Mouse (Mus musculus): ENCODE measurements around the gene Zfp316. TPM values are rescaled to one million over a fixed set of nuclear protein-coding genes. Genes with fewer than 3 reads are reported as not detected.

Zfp316 gene
- total and polyA plus RNA-seq, 3 experiments: 4.3 to 4.8 TPM; not detected in 1

DNA sequence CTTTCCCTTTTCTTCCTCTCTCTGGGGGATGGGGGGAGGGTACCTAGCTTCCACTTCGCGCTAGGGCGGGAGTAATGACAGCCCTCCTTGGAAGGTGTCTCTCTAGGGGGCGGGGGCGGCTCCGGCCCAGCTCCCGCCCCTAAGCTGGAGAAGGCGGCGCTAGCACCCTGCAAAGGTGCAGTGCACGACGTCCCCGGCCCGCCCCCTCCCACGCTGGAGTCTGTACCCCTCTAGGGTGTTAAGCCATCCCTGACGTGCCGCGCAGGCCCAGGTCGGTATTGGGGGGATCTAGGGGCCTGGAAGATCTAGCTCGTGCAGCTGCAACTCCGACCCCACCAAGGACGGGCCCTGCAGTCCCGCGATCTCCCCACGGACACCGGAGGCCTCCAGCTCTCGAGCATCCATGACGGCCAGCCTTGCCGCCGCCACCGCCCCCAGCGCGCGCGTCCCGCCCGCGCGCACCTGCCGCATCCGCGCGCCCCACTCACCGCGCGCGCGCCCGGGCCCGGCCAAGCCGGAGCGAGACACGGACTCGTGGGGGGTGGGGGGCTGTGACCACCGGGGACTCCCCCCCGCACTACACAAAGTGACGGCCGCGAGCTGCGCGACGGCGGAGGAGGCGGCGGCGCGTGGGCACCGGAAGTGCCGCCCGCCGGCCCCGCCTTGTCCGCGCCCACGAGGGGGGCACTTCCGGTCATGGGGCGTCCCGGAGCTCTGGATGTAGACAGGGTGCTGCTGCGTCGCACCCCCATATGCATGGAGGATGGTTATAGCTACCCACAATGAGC lies at the start of gene Zfp316 (continued):
- TF ChIP-seq ZKSCAN1 (IDR thresholded peaks at IDR 0.05; ENCODE audit: low read depth, low read length) (no peak), ZC3H11A (IDR thresholded peaks at IDR 0.05; ENCODE audit: low read depth, low read length) (no peak), POLR2AphosphoS2 (IDR thresholded peaks at IDR 0.05; ENCODE audit: low read length) (no peak), MAZ (IDR thresholded peaks at IDR 0.05; ENCODE audit: low read depth, low read length) (peak; percentile 64; the same call in 1 of the 2 replicates)

GRCm38 (mm10) chr5:143317288-143317610 lies 47.4 kb upstream of the Zfp316 start:
- Histone ChIP-seq H3K27me3 (ENCODE audit: control insufficient read depth in 1 of 2, insufficient read depth in 2 of 2, low read length in 2 of 2) (no peaks in the 10 kb centered on the region), H3K9ac (ENCODE audit: control insufficient read depth, low read depth, low read length, poor library complexity, severe bottlenecking) (no peak overlapping the region), H3K9me3 (replicated peaks; ENCODE audit: insufficient read depth, low read length) (no peaks in the 10 kb centered on the region), H3K4me3 (ENCODE audit: control insufficient read depth in 1 of 2, insufficient read depth in 1 of 2, low read depth in 2 of 2, low read length in 2 of 2) (no peak overlapping the region), H3K4me1 (ENCODE audit: control insufficient read depth in 1 of 2, insufficient read depth in 2 of 2, low read length in 2 of 2) (peaks cover 0 to 10% of the 10 kb centered on the region in 2 experiments; a peak in 1 of 4 replicates), H3K79me2 (ENCODE audit: control insufficient read depth, insufficient read depth, low read length, poor library complexity) (peaks cover 25% of the 10 kb centered on the region), H3K27ac (ENCODE audit: control insufficient read depth, low read depth, low read length) (no peak overlapping the region), H3K36me3 (ENCODE audit: control insufficient read depth in 1 of 2, insufficient read depth in 2 of 2, low read length in 2 of 2) (peaks cover 5 to 13% of the 10 kb centered on the region in 2 experiments)
- no peak for DNase-seq (ENCODE audit: low read depth, low spot score)
- no peak for TF ChIP-seq MYB (IDR thresholded peaks at IDR 0.05; ENCODE audit: low read depth, low read length)
- no peak for TF ChIP-seq ELF1 (IDR thresholded peaks at IDR 0.05; ENCODE audit: low read depth, low read length)
- no peak for TF ChIP-seq TAL1 (IDR thresholded peaks at IDR 0.05; ENCODE audit: low read length)
- no peak for TF ChIP-seq EP300 (IDR thresholded peaks at IDR 0.05; ENCODE audit: low read depth in 1 of 2, low read length in 2 of 2)
- TF ChIP-seq KAT2A (conservative IDR thresholded peaks at IDR 0.05; ENCODE audit: low read depth, low read length): no peak
- TF ChIP-seq ZKSCAN1 (IDR thresholded peaks at IDR 0.05; ENCODE audit: low read depth, low read length): no peak
- TF ChIP-seq GABPA (IDR thresholded peaks at IDR 0.05; ENCODE audit: low read depth, low read length): no peak
- no peak for TF ChIP-seq RAD21 (IDR thresholded peaks at IDR 0.05; ENCODE audit: low read depth, low read length)
- no peak for TF ChIP-seq CHD1 (IDR thresholded peaks at IDR 0.05; ENCODE audit: low read depth, low read length)
- no peak for TF ChIP-seq USF2 (IDR thresholded peaks at IDR 0.05; ENCODE audit: borderline replicate concordance in 1 of 2, insufficient read depth in 1 of 2, low read depth in 1 of 2, low read length in 2 of 2)
- no peak for TF ChIP-seq MXI1 (IDR thresholded peaks at IDR 0.05; ENCODE audit: low read depth, low read length)
- TF ChIP-seq TBP (IDR thresholded peaks at IDR 0.05; ENCODE audit: low read depth, low read length): no peak
- TF ChIP-seq MEF2A (IDR thresholded peaks at IDR 0.05; ENCODE audit: extremely low read depth, insufficient replicate concordance, low read depth, low read length, poor library complexity, severe bottlenecking): no peak
- no peak for TF ChIP-seq ZC3H11A (IDR thresholded peaks at IDR 0.05; ENCODE audit: low read depth, low read length)
- TF ChIP-seq JUND (IDR thresholded peaks at IDR 0.05; ENCODE audit: low read depth, low read length): no peak
- TF ChIP-seq POLR2AphosphoS5 (IDR thresholded peaks at IDR 0.05; ENCODE audit: borderline replicate concordance, low read depth, low read length): no peak
- no peak for TF ChIP-seq UBTF (IDR thresholded peaks at IDR 0.05; ENCODE audit: borderline replicate concordance, insufficient read depth, low read depth, low read length)
- TF ChIP-seq MYC (IDR thresholded peaks at IDR 0.05; ENCODE audit: low read depth, low read length): no peak
